Mouse (Mus musculus) midbrain, embryonic 12.5 days (tissue): ENCODE results near the gene Actl9. TPM values are rescaled to one million over a fixed set of nuclear protein-coding genes. Genes with fewer than 3 reads are reported as not detected.

ENCODE experiments used
- ATAC-seq: fragments of 200-750 bp; cut with Nextera tagmentation; 2 replicates; pipeline ENCODE4 v1.8.0; 2017; ENCODE audit warnings: low read depth, moderate TSS enrichment, moderate library complexity; ENCODE audit not compliant: low FRiP score
- H3K27ac ChIP-seq: fragments of 300-500 bp; sonication (generic); replicated peaks from 2 replicates; pipeline ENCODE4 v1.5.1; 2016; ENCODE audit warnings: mild to moderate bottlenecking
- H3K27me3 ChIP-seq: fragments of 300-500 bp; sonication (generic); 2 replicates; pipeline ENCODE4 v1.6.1; 2016; ENCODE audit warnings: mild to moderate bottlenecking
- H3K36me3 ChIP-seq: fragments of 300-500 bp; sonication (generic); 2 replicates; pipeline ENCODE4 v1.6.1; 2016
- H3K4me1 ChIP-seq: fragments of 300-500 bp; sonication (generic); 2 replicates; pipeline ENCODE4 v1.6.1; 2016
- H3K4me2 ChIP-seq: fragments of 300-500 bp; sonication (generic); replicated peaks from 2 replicates; pipeline ENCODE4 v1.6.1; 2016; ENCODE audit warnings: mild to moderate bottlenecking, moderate library complexity
- H3K4me3 ChIP-seq: fragments of 300-500 bp; sonication (generic); 2 replicates; pipeline ENCODE4 v1.5.1; 2016; ENCODE audit warnings: mild to moderate bottlenecking
- H3K9ac ChIP-seq: fragments of 300-500 bp; sonication (generic); replicated peaks from 2 replicates; pipeline ENCODE4 v1.6.1; 2016; ENCODE audit warnings: mild to moderate bottlenecking, moderate library complexity
- H3K9me3 ChIP-seq: fragments of 300-500 bp; sonication (generic); 2 replicates; pipeline ENCODE4 v1.6.1; 2016; ENCODE audit warnings: mild to moderate bottlenecking
- WGBS: fragments of 180-500 bp; shearing (Covaris S2); methylation state at CpG from one replicate; pipeline ENCODE4 v1.1.7; 2016; 5-methylcytosine and 5-hydroxymethylcytosine counted together
- polyA plus RNA-seq: library from polyadenylated mRNA; unstranded; fragments of >200 nt; fragmentation: Nextera tagmentation; extraction: Ambion mirVana; gene quantifications from 2 replicates; pipeline ENCODE4 v1.2.1, GENCODE M21; 2016

Gene Actl9
- polyA plus RNA-seq = not detected in 2 replicates

DNA sequence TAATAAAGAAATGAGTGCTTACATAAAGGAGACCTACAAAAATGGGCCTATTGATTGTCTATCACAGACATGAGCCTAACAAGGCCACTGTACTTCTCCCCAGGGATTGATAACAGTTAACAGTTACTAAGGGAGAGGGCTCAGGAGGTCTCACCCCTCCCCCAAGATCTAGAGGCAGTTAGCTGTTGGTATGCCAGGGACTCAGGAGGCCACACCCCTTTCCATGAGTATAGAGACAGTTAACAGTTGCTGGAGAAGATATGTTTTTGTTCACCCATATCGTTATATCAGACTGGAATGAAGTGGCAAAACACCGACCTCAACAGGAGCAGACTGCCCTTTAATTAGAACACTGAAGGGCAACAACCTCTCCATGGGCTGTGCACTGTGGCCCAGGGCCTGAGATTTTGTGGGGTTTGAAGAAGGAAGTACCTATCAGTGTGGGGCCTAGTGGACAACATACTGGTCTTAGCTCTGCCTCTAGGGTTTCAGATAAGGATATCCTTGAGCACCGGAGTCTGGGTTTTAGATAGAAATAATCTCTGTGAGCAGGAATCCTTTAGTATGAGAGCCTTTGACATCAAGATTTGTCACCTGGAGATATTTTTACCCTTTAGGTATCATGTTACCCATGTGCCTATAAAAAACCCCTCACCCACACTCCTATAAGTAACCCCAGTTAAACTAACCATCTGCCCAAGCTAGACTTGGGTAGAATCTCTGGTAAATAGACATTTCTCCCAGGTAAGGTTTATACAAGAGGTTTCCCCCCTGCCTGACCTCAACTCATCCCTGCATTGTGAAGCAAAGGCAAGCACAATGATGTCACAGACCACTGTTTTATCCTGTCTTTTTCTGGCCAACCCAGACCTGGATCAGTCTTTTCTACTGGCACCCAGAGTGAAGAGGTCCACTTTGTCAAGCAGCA lies at the start of gene Actl9:
Gene Actl9 (plus strand): TSS at position 878 of the 928 bp plus-strand sequence.
- Histone ChIP-seq H3K4me3 (no peak within 1 kb of the TSS), H3K27ac (no peak within 1 kb of the TSS), H3K27me3 (no peaks in the 10 kb centered on the region), H3K36me3 (no peaks in the 10 kb centered on the region), H3K9me3 (no peaks in the 10 kb centered on the region), H3K9ac (no peak within 1 kb of the TSS), H3K4me1 (no peaks in the 10 kb centered on the region), H3K4me2 (no peak within 1 kb of the TSS)
- 91% methylated on average over 3 of the region's 3 CpGs for WGBS
- ATAC-seq = no peak

GRCm38 (mm10) chr17:33385705-33386104 lies 47.0 kb upstream of the Actl9 start:
- ATAC-seq = no peak
- Histone ChIP-seq H3K36me3 (peaks cover 51% of the 10 kb centered on the region), H3K4me1 (0 out of 2 replicates have a peak, but pooled peaks cover 2% of the 10 kb centered on the region), H3K27me3 (no peaks in the 10 kb centered on the region), H3K9ac (no peak overlapping the region), H3K4me3 (no peak overlapping the region), H3K4me2 (no peak overlapping the region), H3K9me3 (no peaks in the 10 kb centered on the region), H3K27ac (no peak overlapping the region)

- Histone ChIP-seq H3K36me3 (no peaks in the 10 kb centered on the region), H3K27ac (no peak overlapping the region), H3K27me3 (no peaks in the 10 kb centered on the region), H3K4me1 (peaks cover 16% of the 10 kb centered on the region), H3K9ac (no peak overlapping the region), H3K9me3 (no peaks in the 10 kb centered on the region), H3K4me2 (no peak overlapping the region), H3K4me3 (no peak overlapping the region)
- no peak for ATAC-seq
- WGBS = 95% methylated on average over 5 of the region's 5 CpGs
Measured at GRCm38 (mm10) chr17:33392271-33392670, 40.4 kb upstream of the Actl9 start.

GRCm38 (mm10) chr17:33394182-33395034 lies 38.3 kb upstream of the Actl9 start, which contains the start of gene Zfp101:
Gene Zfp101 (minus strand): TSS chr17:33394641.
- no peaks in the 10 kb centered on the region for H3K36me3 ChIP-seq
- H3K4me2 ChIP-seq = peak within 1 kb of the TSS; percentile 69
- H3K4me1 ChIP-seq = peaks cover 13% of the 10 kb centered on the region
- no peaks in the 10 kb centered on the region for H3K9me3 ChIP-seq
- peak within 1 kb of the TSS; percentile 78 for H3K9ac ChIP-seq
- WGBS = under 1% methylated on average over 44 of the region's 44 CpGs
- peak; percentile 98 for ATAC-seq
- H3K4me3 ChIP-seq = peak within 1 kb of the TSS; percentile 87
- peak within 1 kb of the TSS; percentile 78 for H3K27ac ChIP-seq
- H3K27me3 ChIP-seq = no peaks in the 10 kb centered on the region

DNA sequence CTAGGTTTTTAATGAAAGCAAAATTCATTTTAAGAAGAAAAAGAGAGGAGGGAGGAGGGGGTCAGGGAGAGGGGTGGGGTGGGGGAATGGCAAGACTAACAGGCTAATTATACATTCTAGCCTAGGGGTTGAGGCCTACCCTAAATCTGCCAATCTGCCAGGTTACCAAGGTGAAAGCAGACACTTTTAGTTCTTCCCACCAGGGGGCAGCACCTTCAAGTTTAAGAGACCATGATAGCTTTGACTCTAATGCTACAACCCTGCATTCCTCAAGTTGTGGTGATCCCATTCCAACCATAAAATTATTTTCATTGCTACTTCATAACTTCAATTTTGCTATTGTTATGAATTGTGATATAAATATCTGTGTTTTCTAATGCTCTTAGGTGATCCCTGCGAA lies 6.5 kb downstream of the Actl9 start:
- WGBS = 71% methylated on average over 1 of the region's 1 CpGs
- H3K27me3 ChIP-seq = no peaks in the 10 kb centered on the region
- H3K4me3 ChIP-seq = no peak overlapping the region
- no peak overlapping the region for H3K4me2 ChIP-seq
- peak; percentile 49; the same call in 1 of the 2 replicates for ATAC-seq
- H3K4me1 ChIP-seq = no peaks in the 10 kb centered on the region
- no peak overlapping the region for H3K9ac ChIP-seq
- no peaks in the 10 kb centered on the region for H3K9me3 ChIP-seq
- H3K36me3 ChIP-seq = no peaks in the 10 kb centered on the region
- H3K27ac ChIP-seq = no peak overlapping the region

DNA sequence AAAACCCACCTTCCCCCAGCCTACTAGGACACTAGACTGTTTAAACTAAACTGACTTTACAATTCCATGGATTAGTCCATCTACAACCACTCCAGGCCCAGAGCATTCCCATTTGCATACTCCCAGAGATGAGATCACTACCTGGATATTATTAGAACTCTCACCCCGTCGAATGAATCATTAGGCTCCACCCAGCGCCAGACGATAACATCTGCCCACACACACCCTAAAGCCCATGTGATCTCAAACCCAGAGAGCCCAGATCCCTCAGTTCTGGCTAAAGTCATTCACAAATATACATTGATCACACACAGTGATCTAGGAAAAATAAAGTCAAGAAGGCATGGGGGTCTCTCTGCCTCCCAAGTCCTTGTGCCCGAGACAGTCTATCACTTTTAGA lies 7.2 kb downstream of the Actl9 start:
- H3K4me2 ChIP-seq = no peak overlapping the region
- H3K36me3 ChIP-seq = no peaks in the 10 kb centered on the region
- H3K27me3 ChIP-seq = no peaks in the 10 kb centered on the region
- no peaks in the 10 kb centered on the region for H3K9me3 ChIP-seq
- 81% methylated on average over 5 of the region's 5 CpGs for WGBS
- H3K27ac ChIP-seq = no peak overlapping the region
- H3K9ac ChIP-seq = no peak overlapping the region
- no peak for ATAC-seq
- H3K4me3 ChIP-seq = no peak overlapping the region
- H3K4me1 ChIP-seq = no peaks in the 10 kb centered on the region

DNA sequence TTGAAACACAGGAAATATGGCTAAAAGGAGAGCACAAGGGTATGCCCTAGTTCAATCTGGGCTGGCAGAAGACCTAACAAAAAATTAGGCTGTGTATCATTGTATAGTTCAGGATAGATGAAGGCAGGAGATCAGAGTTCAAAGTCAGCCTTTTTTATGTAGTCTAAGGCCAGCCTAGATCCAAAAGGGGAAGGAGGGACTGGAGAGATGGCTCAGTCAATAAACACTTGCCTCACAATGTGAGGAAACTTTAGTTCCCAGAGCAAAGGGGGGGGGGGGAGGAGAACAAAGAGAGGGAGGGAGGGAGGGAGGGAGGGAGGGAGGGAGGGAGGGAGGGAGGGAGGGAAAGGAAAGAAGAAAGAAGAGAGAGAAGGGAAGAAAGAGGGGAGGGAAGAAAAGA lies 8.5 kb downstream of the Actl9 start:
- Histone ChIP-seq H3K9ac (no peak overlapping the region), H3K27ac (no peak overlapping the region), H3K36me3 (no peaks in the 10 kb centered on the region), H3K4me1 (no peaks in the 10 kb centered on the region), H3K9me3 (no peaks in the 10 kb centered on the region), H3K4me2 (no peak overlapping the region), H3K27me3 (no peaks in the 10 kb centered on the region), H3K4me3 (no peak overlapping the region)
- no peak for ATAC-seq

DNA sequence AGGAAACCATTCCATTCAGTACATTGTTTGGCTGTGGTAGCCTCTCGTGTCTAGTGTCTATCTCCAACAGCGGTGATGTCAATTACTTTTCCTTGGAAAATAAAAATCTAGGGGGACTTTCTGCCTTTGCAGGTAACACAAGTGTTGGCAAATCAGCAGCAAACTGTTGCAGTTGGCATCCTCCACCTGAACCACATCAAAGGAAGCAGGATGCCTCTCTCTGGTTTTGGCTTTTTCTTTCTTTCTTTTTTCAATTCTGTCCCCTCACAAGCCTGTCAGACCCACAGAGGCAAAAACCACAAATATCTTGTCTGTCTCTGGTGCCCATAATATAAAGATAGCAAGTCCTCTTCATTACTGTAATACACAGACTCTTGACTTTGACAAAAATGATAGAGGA lies 23.9 kb downstream of the Actl9 start:
- Histone ChIP-seq H3K27me3 (no peaks in the 10 kb centered on the region), H3K27ac (no peak overlapping the region), H3K9me3 (no peaks in the 10 kb centered on the region), H3K4me2 (no peak overlapping the region), H3K36me3 (no peaks in the 10 kb centered on the region), H3K9ac (no peak overlapping the region), H3K4me1 (no peaks in the 10 kb centered on the region), H3K4me3 (no peak overlapping the region)
- WGBS = 79% methylated on average over 2 of the region's 2 CpGs
- ATAC-seq = no peak

GRCm38 (mm10) chr17:33471206-33471605 lies 38.5 kb downstream of the Actl9 start:
- ATAC-seq = no peak
- 82% methylated on average over 6 of the region's 6 CpGs for WGBS
- H3K4me3 ChIP-seq = no peak overlapping the region

More at GRCm38 (mm10) chr17:33471206-33471605, 38.5 kb downstream of the Actl9 start:
- Histone ChIP-seq H3K27me3 (no peaks in the 10 kb centered on the region), H3K9me3 (no peaks in the 10 kb centered on the region), H3K36me3 (no peaks in the 10 kb centered on the region), H3K9ac (no peak overlapping the region), H3K4me1 (no peaks in the 10 kb centered on the region), H3K27ac (no peak overlapping the region), H3K4me2 (no peak overlapping the region)

Other genes with a start within 250 kb of the Actl9 start
- gene Olfr239, start 241.6 kb upstream of the Actl9 start, polyA plus RNA-seq = not detected in 2 replicates
- not detected in 2 replicates for gene Olfr1564, start 211.2 kb upstream of the Actl9 start, polyA plus RNA-seq
- 19.8 TPM in 2 replicates for gene Zfp955a, start 177.8 kb upstream of the Actl9 start, polyA plus RNA-seq
- 0.03 and 0.04 TPM in 2 replicates for gene Olfr63, start 168.2 kb upstream of the Actl9 start, polyA plus RNA-seq
- gene Zfp955b, start 143.4 kb upstream of the Actl9 start, polyA plus RNA-seq = 13.5 and 13.8 TPM in 2 replicates
- 13.1 and 13.5 TPM in 2 replicates for gene Zfp81, start 74.0 kb upstream of the Actl9 start, polyA plus RNA-seq
- gene Zfp101, start 38.3 kb upstream of the Actl9 start, polyA plus RNA-seq = 20.8 and 23.2 TPM in 2 replicates
- gene Adamts10, start 91.3 kb downstream of the Actl9 start, polyA plus RNA-seq = 51.3 and 59.4 TPM in 2 replicates
- 2.6 and 3.5 TPM in 2 replicates for gene Myo1f, start 122.8 kb downstream of the Actl9 start, polyA plus RNA-seq
- gene Zfp414, start 196.2 kb downstream of the Actl9 start, polyA plus RNA-seq = 47.3 and 57.7 TPM in 2 replicates
- 0.63 and 0.84 TPM in 2 replicates for gene Pram1, start 205.2 kb downstream of the Actl9 start, polyA plus RNA-seq